Mouse (Mus musculus): ENCODE measurements around the gene Gm5592.
"Not testable (repeated sequence)": the region's sequence is repeated elsewhere in the genome, so short reads cannot be mapped to it uniquely, and the experiment has no call there.

Gene Gm5592

DNA sequence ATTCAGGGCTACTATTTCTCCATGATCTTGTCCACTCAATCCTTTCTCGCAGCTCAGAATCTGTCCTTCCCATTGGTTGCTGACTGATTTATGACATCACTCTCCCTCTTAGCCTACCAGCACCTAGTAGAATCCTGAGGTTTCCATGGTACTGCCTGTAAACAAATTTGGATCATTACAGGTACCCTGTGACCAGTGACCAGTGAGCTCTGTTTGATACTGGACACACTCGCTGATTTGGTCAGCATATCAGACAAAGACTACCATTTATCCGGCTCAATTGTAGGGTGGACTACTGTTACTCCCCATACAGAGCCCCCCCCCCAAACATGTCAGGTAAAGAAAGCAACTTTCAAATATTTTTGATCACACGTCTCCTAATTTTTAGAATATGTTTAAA, at the start of gene Gm5592:
Gene Gm5592 (plus strand): TSS at position 301 of the 400 bp plus-strand sequence.
- DNase-seq: not testable (repeated sequence)

GRCm38 (mm10) chr7:41155806-41156205, 2.2 kb downstream of the Gm5592 start:
- DNase-seq: not testable (repeated sequence)

- DNase-seq: not testable (repeated sequence)
Measured at GRCm38 (mm10) chr7:41157879-41158278, 4.2 kb downstream of the Gm5592 start.

DNA sequence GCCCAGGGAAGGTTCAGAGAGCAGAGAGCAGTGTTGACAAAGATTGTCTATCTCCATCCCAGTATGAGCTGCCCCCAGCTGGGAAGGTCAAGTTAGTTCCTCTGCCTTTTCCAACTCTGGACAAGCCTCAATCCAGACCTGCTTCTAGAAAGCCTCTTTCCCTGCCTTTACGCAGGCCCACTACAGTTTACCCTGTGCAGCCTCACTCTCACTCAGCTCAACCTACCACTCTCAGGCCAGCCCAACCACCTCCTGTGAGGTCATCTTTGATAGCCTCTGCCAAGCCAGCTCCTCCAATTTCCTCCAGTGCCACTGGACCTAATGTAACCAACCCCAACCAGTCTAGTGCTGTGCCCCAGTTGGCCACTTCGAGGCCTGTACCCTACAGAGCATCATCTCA, 4.9 kb downstream of the Gm5592 start:
- DNase-seq: not testable (repeated sequence)

- DNase-seq: no peak
Measured at GRCm38 (mm10) chr7:41193671-41194070, 40.0 kb downstream of the Gm5592 start.

Measured in cerebellum, adult 11 months (tissue).